Mouse (Mus musculus): ENCODE results near the gene Lrrc8c. TPM values are rescaled to one million over a fixed set of nuclear protein-coding genes. Genes with fewer than 3 reads are reported as not detected.

Lrrc8c gene
- polyA plus RNA-seq, 1 experiment from 2014 or later = 21.4 TPM

Other genes with a start within 250 kb of the Lrrc8c start
- not detected in 2 replicates for gene Gm43302, start 225.7 kb upstream of the Lrrc8c start, polyA plus RNA-seq (2014; fragmentation: Nextera tagmentation; extraction: Ambion mirVana)
- gene Gbp6, start 225.7 kb upstream of the Lrrc8c start, polyA plus RNA-seq (2014; fragmentation: Nextera tagmentation; extraction: Ambion mirVana) = 2.0 and 2.3 TPM in 2 replicates
- gene Lrrc8b, start 103.6 kb upstream of the Lrrc8c start, polyA plus RNA-seq (2014; fragmentation: Nextera tagmentation; extraction: Ambion mirVana) = 9.4 and 11.2 TPM in 2 replicates
- gene Lrrc8d, start 180.6 kb downstream of the Lrrc8c start, polyA plus RNA-seq (2014; fragmentation: Nextera tagmentation; extraction: Ambion mirVana) = 17.6 and 20.7 TPM in 2 replicates